Mouse (Mus musculus) MEL-GATA-1-ER (cell line): ENCODE results near the gene Abhd6.

Experiments
- DNase-seq: peaks from one replicate; pipeline ENCODE4 v3.0.0-alpha.2; 2012; ENCODE audit warnings: low read depth; ENCODE audit errors: extremely low read depth

The Abhd6 gene

GRCm38 (mm10) chr14:8002432-8003092, at the start of gene Abhd6:
Gene Abhd6 (plus strand): TSS chr14:8002902.
- no peak for DNase-seq

GRCm38 (mm10) chr14:7954071-7954471, 48.6 kb upstream of the Abhd6 start:
- DNase-seq: no peak

GRCm38 (mm10) chr14:7956427-7956826, 46.3 kb upstream of the Abhd6 start:
- no peak for DNase-seq

GRCm38 (mm10) chr14:7957049-7957448, 45.7 kb upstream of the Abhd6 start, which contains the start of gene Gm45521:
Gene Gm45521 (plus strand): TSS chr14:7957288.
- DNase-seq: no peak

GRCm38 (mm10) chr14:7960616-7961015, 42.1 kb upstream of the Abhd6 start:
- DNase-seq: no peak

- DNase-seq: no peak
Measured at GRCm38 (mm10) chr14:7961714-7962113, 41.0 kb upstream of the Abhd6 start.

GRCm38 (mm10) chr14:7962626-7963025, 40.1 kb upstream of the Abhd6 start:
- no peak for DNase-seq

- DNase-seq: no peak
Measured at GRCm38 (mm10) chr14:7963160-7963559, 39.5 kb upstream of the Abhd6 start.

GRCm38 (mm10) chr14:7964219-7964889, 38.3 kb upstream of the Abhd6 start:
- peak; percentile 26 for DNase-seq

- DNase-seq: no peak
Measured at GRCm38 (mm10) chr14:7971889-7972493, 30.7 kb upstream of the Abhd6 start.

- no peak for DNase-seq
Measured at GRCm38 (mm10) chr14:7974643-7975042, 28.1 kb upstream of the Abhd6 start.

GRCm38 (mm10) chr14:7975177-7975576, 27.5 kb upstream of the Abhd6 start:
- no peak for DNase-seq

- no peak for DNase-seq
Measured at GRCm38 (mm10) chr14:7977471-7977870, 25.2 kb upstream of the Abhd6 start.

- no peak for DNase-seq
Measured at GRCm38 (mm10) chr14:7978183-7978582, 24.5 kb upstream of the Abhd6 start.

GRCm38 (mm10) chr14:7981226-7981625, 21.5 kb upstream of the Abhd6 start:
- no peak for DNase-seq

- DNase-seq: no peak
Measured at GRCm38 (mm10) chr14:7986913-7987312, 15.8 kb upstream of the Abhd6 start.

GRCm38 (mm10) chr14:7989371-7989770, 13.3 kb upstream of the Abhd6 start:
- no peak for DNase-seq

- no peak for DNase-seq
Measured at GRCm38 (mm10) chr14:7989961-7990360, 12.7 kb upstream of the Abhd6 start.

- no peak for DNase-seq
Measured at GRCm38 (mm10) chr14:7991108-7991776, 11.5 kb upstream of the Abhd6 start.

GRCm38 (mm10) chr14:7992158-7992557, 10.5 kb upstream of the Abhd6 start:
- DNase-seq: no peak

- DNase-seq: no peak
Measured at GRCm38 (mm10) chr14:7994271-7994767, 8.4 kb upstream of the Abhd6 start, which contains the start of gene Dnase1l3. Gene Dnase1l3 (minus strand): TSS chr14:7994573.

- DNase-seq: peak; percentile 19
Measured at GRCm38 (mm10) chr14:7997255-7997696, 5.4 kb upstream of the Abhd6 start.
